Mouse (Mus musculus) forelimb bud, embryonic 11.5 days (tissue): ENCODE data around the gene Tctex1d2.

Source experiments
- DNase-seq: peaks from one replicate; pipeline ENCODE4 v3.0.0-alpha.2; 2012; ENCODE audit warnings: low read depth, low spot score

Gene Tctex1d2

DNA sequence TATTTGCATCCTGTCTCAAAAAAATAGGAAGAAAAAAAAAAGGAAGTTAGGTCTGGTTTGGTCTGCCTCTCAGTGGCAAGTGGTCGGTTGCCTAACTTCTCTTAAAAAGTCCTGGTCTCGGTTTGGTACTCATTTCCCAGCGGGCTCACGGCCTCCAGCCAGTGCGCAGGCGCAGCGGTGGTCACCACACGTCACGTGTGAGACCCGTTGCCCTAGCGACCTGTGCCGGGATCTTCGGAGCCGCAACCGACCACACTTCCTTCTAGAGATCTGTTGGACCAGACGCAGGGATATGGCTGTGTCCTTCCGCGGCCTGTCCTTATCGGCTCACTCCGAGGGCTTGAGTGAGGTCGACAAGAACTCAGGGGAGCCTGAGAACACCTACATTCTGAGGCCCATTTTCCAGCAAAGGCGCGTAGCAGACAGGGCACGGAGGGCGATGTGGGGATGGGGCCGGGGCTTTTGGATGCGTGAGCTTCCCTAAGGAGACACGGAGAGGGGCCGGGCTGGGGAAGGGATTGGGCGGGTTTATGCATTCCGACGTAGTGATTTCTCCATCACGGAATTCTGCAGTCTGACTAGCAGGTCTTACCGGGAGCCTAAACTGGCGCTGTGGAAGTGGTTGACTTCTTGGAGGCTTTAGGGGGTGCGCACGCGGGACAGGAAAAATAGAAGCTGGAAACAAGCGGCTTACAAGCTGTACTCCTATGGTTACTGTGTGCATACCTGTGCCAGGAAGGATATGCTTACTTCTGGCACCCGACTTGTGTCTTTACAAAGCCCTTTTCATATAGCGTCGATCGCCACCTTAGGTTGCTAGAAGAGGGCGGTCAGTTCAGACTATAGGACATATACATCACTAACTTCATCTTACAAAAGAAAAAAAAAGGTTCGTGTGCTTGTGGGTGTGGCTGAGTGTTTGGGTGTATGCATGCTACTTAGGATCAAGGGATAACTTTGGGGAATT is at the start of gene Tctex1d2:
TSS of gene Tctex1d2 (plus strand) at position 186 of the 967 bp plus-strand sequence.
- DNase-seq: peak; percentile 93

- DNase-seq: no peak
Observed at GRCm38 (mm10) chr16:32371351-32371750, 48.2 kb upstream of the Tctex1d2 start.

GRCm38 (mm10) chr16:32379575-32379974 is 39.9 kb upstream of the Tctex1d2 start:
- no peak for DNase-seq

DNA sequence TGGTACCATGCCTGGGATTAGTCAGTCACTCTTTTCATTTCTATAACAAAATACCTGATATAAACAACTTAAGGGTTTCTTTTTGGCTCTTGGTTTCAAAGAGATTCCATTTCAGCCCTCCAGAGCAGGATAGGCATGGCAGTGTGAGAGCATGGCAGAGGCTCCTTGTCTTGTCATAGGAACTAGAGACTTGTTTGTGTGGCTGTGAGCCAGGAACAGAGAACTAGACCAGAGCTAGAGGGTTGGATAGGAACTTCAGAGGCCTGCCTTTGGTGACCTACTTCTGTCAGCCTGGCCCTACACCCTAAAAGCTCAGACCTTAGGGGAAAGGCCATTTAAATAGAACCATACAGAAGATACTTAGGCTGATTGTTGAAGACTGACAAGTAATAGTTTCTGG is 36.6 kb upstream of the Tctex1d2 start:
- DNase-seq: no peak

- DNase-seq: no peak
Observed at GRCm38 (mm10) chr16:32384885-32385284, 34.6 kb upstream of the Tctex1d2 start.

- DNase-seq: no peak
Observed at GRCm38 (mm10) chr16:32386826-32387225, 32.7 kb upstream of the Tctex1d2 start.

- DNase-seq: no peak
Observed at GRCm38 (mm10) chr16:32389049-32389448, 30.5 kb upstream of the Tctex1d2 start.

- no peak for DNase-seq
Observed at GRCm38 (mm10) chr16:32389841-32390240, 29.7 kb upstream of the Tctex1d2 start.

DNA sequence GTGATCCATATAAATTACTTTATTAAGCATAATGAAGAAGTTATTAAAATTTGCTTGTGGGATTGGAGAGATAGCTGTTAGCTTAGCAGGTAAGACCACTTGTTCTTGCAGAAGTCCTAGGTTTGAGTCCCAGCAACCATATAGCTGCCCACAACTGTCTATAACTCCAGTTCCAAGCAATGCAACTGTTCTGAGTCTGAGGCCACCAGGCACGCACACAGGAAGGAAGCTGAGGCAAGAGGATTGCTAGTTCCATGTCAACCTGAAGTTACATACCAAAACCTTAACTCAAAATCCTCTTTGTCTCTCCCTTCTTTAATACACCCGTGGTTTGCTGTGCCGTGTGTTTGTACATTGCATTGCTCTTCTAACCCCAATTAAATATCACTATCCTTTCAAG is 28.6 kb upstream of the Tctex1d2 start:
- DNase-seq: no peak

GRCm38 (mm10) chr16:32395679-32396540 is 23.6 kb upstream of the Tctex1d2 start:
- no peak for DNase-seq

GRCm38 (mm10) chr16:32396541-32396835 is 23.0 kb upstream of the Tctex1d2 start:
- no peak for DNase-seq

GRCm38 (mm10) chr16:32398206-32398605 is 21.3 kb upstream of the Tctex1d2 start:
- DNase-seq: no peak

DNA sequence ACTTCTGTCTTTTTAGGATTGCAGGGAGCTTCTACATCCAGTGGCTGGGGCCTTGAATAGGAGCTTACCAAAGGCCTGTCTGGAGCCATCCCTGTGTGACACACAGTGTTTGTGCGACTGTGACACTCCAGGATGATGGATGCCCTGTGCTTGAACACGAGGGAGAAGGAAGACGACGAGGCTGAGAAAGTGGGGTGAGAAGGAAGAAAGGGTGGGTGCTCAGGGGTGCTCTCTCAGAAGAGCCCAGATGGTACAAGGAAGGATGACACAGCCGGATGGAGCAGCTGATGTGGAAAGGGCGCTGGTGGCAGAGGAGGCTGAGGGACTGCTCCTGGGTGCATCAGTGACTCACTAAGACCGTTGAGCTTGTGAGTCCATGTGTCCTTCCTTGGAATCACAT is 19.2 kb upstream of the Tctex1d2 start, which contains the start of gene Tm4sf19:
TSS of gene Tm4sf19 (plus strand) at position 240 of the 400 bp plus-strand sequence.
- DNase-seq: no peak

GRCm38 (mm10) chr16:32401335-32401965 is 18.1 kb upstream of the Tctex1d2 start:
- no peak for DNase-seq

- DNase-seq: no peak
Observed at GRCm38 (mm10) chr16:32402818-32403217, 16.7 kb upstream of the Tctex1d2 start.

DNA sequence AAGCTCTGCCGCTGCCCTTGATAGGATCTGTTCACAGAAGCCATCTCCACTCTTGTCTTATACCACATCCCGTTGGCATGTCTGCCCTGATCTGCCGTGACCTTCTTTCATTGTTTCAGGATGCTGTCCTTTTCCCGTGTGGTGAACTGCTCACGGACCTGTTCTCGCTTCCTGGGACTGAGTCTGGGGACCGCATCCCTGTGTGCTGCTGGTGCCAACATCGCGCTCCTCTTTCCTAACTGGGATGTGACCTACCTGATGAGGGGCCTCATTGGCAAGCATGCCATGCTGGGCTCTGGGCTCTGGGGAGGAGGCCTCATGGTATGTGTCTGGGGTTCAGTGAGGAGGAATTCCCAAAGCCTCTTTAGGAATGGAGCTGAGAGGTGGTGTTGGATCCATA is 13.8 kb upstream of the Tctex1d2 start:
- no peak for DNase-seq

GRCm38 (mm10) chr16:32406671-32407070 is 12.8 kb upstream of the Tctex1d2 start:
- DNase-seq: no peak

- no peak for DNase-seq
Observed at GRCm38 (mm10) chr16:32407730-32408129, 11.8 kb upstream of the Tctex1d2 start.

GRCm38 (mm10) chr16:32417457-32417856 is 2.0 kb upstream of the Tctex1d2 start:
- no peak for DNase-seq

DNA sequence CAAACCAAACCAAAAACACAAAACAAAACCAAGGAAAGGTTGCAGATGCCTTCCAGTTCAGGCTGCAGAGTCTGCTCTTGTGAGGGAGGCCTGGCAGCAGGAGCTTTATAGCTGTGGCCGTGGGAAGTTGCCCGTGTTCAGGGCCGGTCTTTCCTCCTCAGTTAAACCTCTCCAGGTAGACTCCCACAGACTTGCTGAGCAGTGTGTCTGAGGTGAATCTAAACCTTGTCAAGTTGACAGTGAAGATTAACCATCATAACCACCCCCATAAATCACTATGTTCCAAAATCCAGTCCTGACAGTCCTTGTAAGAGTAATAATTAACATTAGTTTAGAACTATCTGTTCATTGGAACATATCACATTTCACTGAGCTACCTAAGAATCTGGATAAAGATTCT is 8.0 kb downstream of the Tctex1d2 start:
- DNase-seq: no peak

DNA sequence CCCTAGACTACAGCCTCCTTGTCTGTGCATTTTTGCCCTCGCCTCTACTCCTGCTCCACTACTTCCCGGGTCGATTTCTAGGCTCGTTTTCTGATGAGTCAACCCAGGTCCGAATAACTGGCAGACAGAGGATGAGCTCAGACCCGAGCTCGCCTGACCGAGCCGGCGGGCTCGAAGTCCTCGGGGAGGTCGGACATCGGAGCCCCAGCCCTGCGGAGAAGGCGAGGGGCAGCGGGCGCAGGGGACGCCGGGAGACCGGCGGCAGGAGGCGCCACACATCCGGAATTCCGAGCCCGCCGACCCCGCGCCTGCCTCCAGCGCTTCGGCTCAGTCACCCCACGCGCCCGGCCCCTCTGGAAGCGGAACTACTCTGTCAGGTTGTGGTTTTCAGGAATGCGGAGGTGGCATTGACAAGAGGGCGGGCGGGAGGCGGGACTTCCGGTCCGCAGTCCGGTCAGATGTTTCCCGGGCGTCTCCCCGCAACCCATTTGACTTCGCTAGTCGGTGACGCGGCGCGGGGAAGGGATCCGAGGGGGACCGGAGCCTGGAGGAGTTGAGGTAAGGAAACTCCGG is 11.1 kb downstream of the Tctex1d2 start, which contains the start of gene Pcyt1a:
TSS of gene Pcyt1a (plus strand) at position 448 of the 573 bp plus-strand sequence.
- DNase-seq: peak; percentile 93
